Mouse (Mus musculus) limb, embryonic 13.5 days (tissue): Measurements from ENCODE around the gene Dip2c. TPM values are rescaled to one million over a fixed set of nuclear protein-coding genes. Genes with fewer than 3 reads are reported as not detected.

Source experiments
- ATAC-seq: fragments of 200-750 bp; cut with Nextera tagmentation; 2 replicates; pipeline ENCODE4 v1.8.0; 2017; ENCODE audit warnings: low read depth, moderate number of reproducible peaks, moderate TSS enrichment; ENCODE audit not compliant: low FRiP score
- H3K27ac ChIP-seq: fragments of 300-500 bp; sonication (generic); 2 replicates; pipeline ENCODE4 v1.5.1; 2015; ENCODE audit warnings: inconsistent platforms, mild to moderate bottlenecking, moderate library complexity
- H3K27me3 ChIP-seq: fragments of 300-500 bp; sonication (generic); 2 replicates; pipeline ENCODE4 v1.6.1; 2015; ENCODE audit warnings: mild to moderate bottlenecking, inconsistent platforms
- H3K36me3 ChIP-seq: fragments of 300-500 bp; sonication (generic); 2 replicates; pipeline ENCODE4 v1.6.1; 2015; ENCODE audit warnings: inconsistent platforms, mild to moderate bottlenecking, moderate library complexity
- H3K4me1 ChIP-seq: fragments of 300-500 bp; sonication (generic); 2 replicates; pipeline ENCODE4 v1.6.1; 2015; ENCODE audit warnings: inconsistent platforms
- H3K4me2 ChIP-seq: fragments of 300-500 bp; sonication (generic); replicated peaks from 2 replicates; pipeline ENCODE4 v1.6.1; 2015; ENCODE audit warnings: inconsistent platforms, mild to moderate bottlenecking, moderate library complexity
- H3K4me3 ChIP-seq: fragments of 300-500 bp; sonication (generic); 2 replicates; pipeline ENCODE4 v1.5.1; 2015; ENCODE audit warnings: moderate library complexity, mild to moderate bottlenecking, inconsistent platforms
- H3K9ac ChIP-seq: fragments of 300-500 bp; sonication (generic); 2 replicates; pipeline ENCODE4 v1.6.1; 2015; ENCODE audit warnings: mild to moderate bottlenecking, inconsistent platforms
- H3K9me3 ChIP-seq: fragments of 300-500 bp; sonication (generic); 2 replicates; pipeline ENCODE4 v1.6.1; 2016; ENCODE audit warnings: inconsistent platforms
- WGBS: fragments of 180-500 bp; shearing (Covaris S2); methylation state at CpG from one replicate; pipeline ENCODE4 v1.1.7; 2015; 5-methylcytosine and 5-hydroxymethylcytosine counted together
- polyA plus RNA-seq: library from polyadenylated mRNA; unstranded; fragments of >200 nt; fragmentation: Nextera tagmentation; extraction: Ambion mirVana; gene quantifications from 2 replicates; pipeline ENCODE4 v1.2.1, GENCODE M21; 2015

Gene Dip2c
- polyA plus RNA-seq, 1 experiment from 2014 or later: 5.7 TPM

- ATAC-seq: no peak
- H3K4me3 ChIP-seq: no peak overlapping the region
- no peaks in the 10 kb centered on the region for H3K27me3 ChIP-seq
- no peak overlapping the region for H3K9ac ChIP-seq
- no peaks in the 10 kb centered on the region for H3K36me3 ChIP-seq
- H3K9me3 ChIP-seq: 0 out of 2 replicates have a peak, but pooled peaks cover 7% of the 10 kb centered on the region
- no peak overlapping the region for H3K27ac ChIP-seq
- H3K4me1 ChIP-seq: no peaks in the 10 kb centered on the region
- WGBS: 60% methylated on average over 5 of the region's 5 CpGs
- H3K4me2 ChIP-seq: no peak overlapping the region
Measured at GRCm38 (mm10) chr13:9390204-9390804, 114.0 kb downstream of the Dip2c start.

- 81% methylated on average over 3 of the region's 3 CpGs for WGBS
- Histone ChIP-seq H3K27ac (no peak overlapping the region), H3K4me3 (no peak overlapping the region), H3K36me3 (no peaks in the 10 kb centered on the region), H3K9me3 (no peaks in the 10 kb centered on the region), H3K27me3 (no peaks in the 10 kb centered on the region), H3K9ac (no peak overlapping the region), H3K4me1 (no peaks in the 10 kb centered on the region), H3K4me2 (no peak overlapping the region)
- no peak for ATAC-seq
Measured at GRCm38 (mm10) chr13:9393470-9393869, 117.1 kb downstream of the Dip2c start.

- H3K4me2 ChIP-seq: no peak overlapping the region
- no peak overlapping the region for H3K9ac ChIP-seq
- ATAC-seq: no peak
- H3K27me3 ChIP-seq: no peaks in the 10 kb centered on the region
- no peak overlapping the region for H3K4me3 ChIP-seq
- no peaks in the 10 kb centered on the region for H3K9me3 ChIP-seq
- H3K27ac ChIP-seq: no peak overlapping the region
- no peaks in the 10 kb centered on the region for H3K36me3 ChIP-seq
- no peaks in the 10 kb centered on the region for H3K4me1 ChIP-seq
- WGBS: 83% methylated on average over 1 of the region's 1 CpGs
Measured at GRCm38 (mm10) chr13:9395286-9395685, 119.0 kb downstream of the Dip2c start.

- H3K27me3 ChIP-seq: no peaks in the 10 kb centered on the region
- H3K4me2 ChIP-seq: no peak overlapping the region
- no peaks in the 10 kb centered on the region for H3K36me3 ChIP-seq
- H3K9ac ChIP-seq: no peak overlapping the region
- peaks cover 11% of the 10 kb centered on the region; the same call in 1 of the 2 replicates for H3K9me3 ChIP-seq
- H3K4me1 ChIP-seq: no peaks in the 10 kb centered on the region
- H3K4me3 ChIP-seq: no peak overlapping the region
- WGBS: 83% methylated on average over 1 of the region's 1 CpGs
- no peak for ATAC-seq
- H3K27ac ChIP-seq: no peak overlapping the region
Measured at GRCm38 (mm10) chr13:9398846-9399245, 122.5 kb downstream of the Dip2c start.

GRCm38 (mm10) chr13:9405399-9405798 lies 129.1 kb downstream of the Dip2c start:
- WGBS: 77% methylated on average over 1 of the region's 1 CpGs
- no peak overlapping the region for H3K9ac ChIP-seq
- H3K27ac ChIP-seq: no peak overlapping the region
- H3K4me3 ChIP-seq: no peak overlapping the region
- no peak overlapping the region for H3K4me2 ChIP-seq
- H3K27me3 ChIP-seq: no peaks in the 10 kb centered on the region
- no peaks in the 10 kb centered on the region for H3K36me3 ChIP-seq
- peaks cover 11% of the 10 kb centered on the region; the same call in 1 of the 2 replicates for H3K9me3 ChIP-seq
- ATAC-seq: no peak
- H3K4me1 ChIP-seq: no peaks in the 10 kb centered on the region

GRCm38 (mm10) chr13:9408983-9409382 lies 132.7 kb downstream of the Dip2c start:
- no peaks in the 10 kb centered on the region for H3K27me3 ChIP-seq
- H3K36me3 ChIP-seq: no peaks in the 10 kb centered on the region
- no peak overlapping the region for H3K4me3 ChIP-seq
- no peak for ATAC-seq
- H3K9me3 ChIP-seq: no peaks in the 10 kb centered on the region
- no peak overlapping the region for H3K4me2 ChIP-seq
- H3K4me1 ChIP-seq: no peaks in the 10 kb centered on the region
- no peak overlapping the region for H3K9ac ChIP-seq
- H3K27ac ChIP-seq: no peak overlapping the region
- WGBS: 88% methylated on average over 4 of the region's 4 CpGs

GRCm38 (mm10) chr13:9418441-9418840 lies 142.1 kb downstream of the Dip2c start:
- no peaks in the 10 kb centered on the region for H3K9me3 ChIP-seq
- no peak overlapping the region for H3K9ac ChIP-seq
- H3K4me3 ChIP-seq: no peak overlapping the region
- no peaks in the 10 kb centered on the region for H3K36me3 ChIP-seq
- H3K4me1 ChIP-seq: no peaks in the 10 kb centered on the region
- H3K27me3 ChIP-seq: no peaks in the 10 kb centered on the region
- no peak overlapping the region for H3K27ac ChIP-seq
- no peak for ATAC-seq
- H3K4me2 ChIP-seq: no peak overlapping the region
- WGBS: 89% methylated on average over 3 of the region's 3 CpGs

GRCm38 (mm10) chr13:9419213-9419612 lies 142.9 kb downstream of the Dip2c start:
- no peak for ATAC-seq
- H3K36me3 ChIP-seq: no peaks in the 10 kb centered on the region
- no peak overlapping the region for H3K27ac ChIP-seq
- H3K4me2 ChIP-seq: no peak overlapping the region
- no peak overlapping the region for H3K9ac ChIP-seq
- no peaks in the 10 kb centered on the region for H3K4me1 ChIP-seq
- H3K9me3 ChIP-seq: no peaks in the 10 kb centered on the region
- H3K27me3 ChIP-seq: no peaks in the 10 kb centered on the region
- H3K4me3 ChIP-seq: no peak overlapping the region

GRCm38 (mm10) chr13:9421949-9422348 lies 145.6 kb downstream of the Dip2c start:
- 88% methylated on average over 4 of the region's 4 CpGs for WGBS
- Histone ChIP-seq H3K4me2 (no peak overlapping the region), H3K4me1 (no peaks in the 10 kb centered on the region), H3K36me3 (no peaks in the 10 kb centered on the region), H3K9ac (no peak overlapping the region), H3K9me3 (no peaks in the 10 kb centered on the region), H3K27me3 (no peaks in the 10 kb centered on the region), H3K27ac (no peak overlapping the region), H3K4me3 (no peak overlapping the region)
- ATAC-seq: no peak

- Histone ChIP-seq H3K4me1 (no peaks in the 10 kb centered on the region), H3K4me2 (no peak overlapping the region), H3K27me3 (no peaks in the 10 kb centered on the region), H3K9me3 (no peaks in the 10 kb centered on the region), H3K36me3 (no peaks in the 10 kb centered on the region), H3K9ac (no peak overlapping the region), H3K4me3 (no peak overlapping the region), H3K27ac (no peak overlapping the region)
- 72% methylated on average over 1 of the region's 1 CpGs for whole genome bisulfite sequencing
- ATAC-seq: no peak
Measured at GRCm38 (mm10) chr13:9422876-9423275, 146.5 kb downstream of the Dip2c start.

GRCm38 (mm10) chr13:9424434-9424833 lies 148.1 kb downstream of the Dip2c start:
- H3K4me1 ChIP-seq: no peaks in the 10 kb centered on the region
- no peaks in the 10 kb centered on the region for H3K36me3 ChIP-seq
- no peaks in the 10 kb centered on the region for H3K9me3 ChIP-seq
- no peak overlapping the region for H3K9ac ChIP-seq
- H3K4me2 ChIP-seq: no peak overlapping the region
- H3K27me3 ChIP-seq: no peaks in the 10 kb centered on the region
- no peak overlapping the region for H3K27ac ChIP-seq
- no peak for ATAC-seq
- H3K4me3 ChIP-seq: no peak overlapping the region

GRCm38 (mm10) chr13:9426267-9426666 lies 149.9 kb downstream of the Dip2c start:
- Histone ChIP-seq H3K36me3 (no peaks in the 10 kb centered on the region), H3K27ac (no peak overlapping the region), H3K4me2 (no peak overlapping the region), H3K4me1 (no peaks in the 10 kb centered on the region), H3K9me3 (no peaks in the 10 kb centered on the region), H3K9ac (no peak overlapping the region), H3K4me3 (no peak overlapping the region), H3K27me3 (no peaks in the 10 kb centered on the region)
- ATAC-seq: no peak

GRCm38 (mm10) chr13:9426779-9427178 lies 150.5 kb downstream of the Dip2c start:
- Histone ChIP-seq H3K36me3 (no peaks in the 10 kb centered on the region), H3K27me3 (no peaks in the 10 kb centered on the region), H3K9ac (no peak overlapping the region), H3K9me3 (no peaks in the 10 kb centered on the region), H3K4me2 (no peak overlapping the region), H3K27ac (no peak overlapping the region), H3K4me1 (no peaks in the 10 kb centered on the region), H3K4me3 (no peak overlapping the region)
- ATAC-seq: no peak
- WGBS: 70% methylated on average over 4 of the region's 4 CpGs
